20 mouse cellular contexts compared by ENCODE assay signal in genomic region chr12:40921988-40922387, GRCm38 (mm10).
DNase-seq lines count a peak whose midpoint lies in the region; ATAC-seq and TF ChIP-seq lines count a peak whose summit lies in the region.
"Had no signal": no experiment of that assay in that cellular context is flagged by ENCODE, and none has a peak within 500 bp of the region (broad histone marks: within the 10 kb centered on the region; RNA-seq: fewer than 3 reads in every experiment).

No protein-coding gene starts in this region.

- DNase-seq in liver, result peak; percentile 57
- no peak for DNase-seq in liver, embryonic 11.5 days (ENCODE audit: low spot score)
- no peak for DNase-seq in liver, embryonic 14.5 days (ENCODE audit: low read depth in 3 of 3, low spot score in 3 of 3)
- DNase-seq in liver, postnatal 0 days, result no peak
- DNase-seq in left cerebral cortex, postnatal 36 days (ENCODE audit: low spot score in 2 of 2), result no peak
- DNase-seq in left cerebral cortex, postnatal 4 days, result no peak
- DNase-seq: adrenal gland, adult 8-10 months; adrenal gland, postnatal 25 days; cerebellum, adult 18-20 months; cerebellum, adult 9-10 months; cerebellum, postnatal 14 days; forebrain, postnatal 0 days; gastrocnemius, adult 2 months; gastrocnemius, postnatal 14 days; heart, adult 11 months had no signal

- no peak overlapping the region for H3K4me2 ChIP-seq in liver, embryonic 11.5 days
- no peak overlapping the region for H3K4me2 ChIP-seq in liver, embryonic 14.5 days (ENCODE audit: low read depth)
- H3K4me2 ChIP-seq in liver, postnatal 0 days (ENCODE audit: low read depth, low read length), result no peak overlapping the region
- H3K4me2 ChIP-seq: heart, embryonic 11.5 days; hindbrain, embryonic 12.5 days had no signal

- H3K4me3 ChIP-seq in liver, embryonic 11.5 days (ENCODE audit: low read depth, low read length), result no peak overlapping the region
- no peak overlapping the region for H3K4me3 ChIP-seq in liver, embryonic 14.5 days (ENCODE audit: insufficient read depth in 1 of 2, low read depth in 2 of 2, low read length in 2 of 2)
- H3K4me3 ChIP-seq in liver, postnatal 0 days (ENCODE audit: low read depth, low read length), result no peak overlapping the region
- H3K4me3 ChIP-seq: gastrocnemius, adult 2 months; hindbrain, embryonic 12.5 days had no signal

- no peaks in the 10 kb centered on the region for H3K27me3 ChIP-seq in liver, embryonic 11.5 days (replicated peaks; ENCODE audit: control insufficient read depth, insufficient read depth, low read length)
- no peaks in the 10 kb centered on the region for H3K27me3 ChIP-seq in liver, embryonic 14.5 days (ENCODE audit: control insufficient read depth, insufficient read depth, low read length)
- H3K27me3 ChIP-seq in liver, postnatal 0 days (ENCODE audit: insufficient read depth, low read length), result no peaks in the 10 kb centered on the region
- H3K27me3 ChIP-seq: hindbrain, embryonic 12.5 days had no signal

- no peak overlapping the region for H3K9ac ChIP-seq in liver, embryonic 11.5 days (ENCODE audit: low read depth, low read length)
- no peak overlapping the region for H3K9ac ChIP-seq in liver, embryonic 14.5 days (replicated peaks)
- H3K9ac ChIP-seq in liver, postnatal 0 days (replicated peaks), result no peak overlapping the region
- H3K9ac ChIP-seq: forebrain, postnatal 0 days; hindbrain, embryonic 12.5 days had no signal

- intact Hi-C loops in left cerebral cortex, postnatal 36 days (cut with DNase I), result no loop called here
- intact Hi-C loops in left cerebral cortex, postnatal 4 days (cut with DNase I), result no loop called here

- no peaks in the 10 kb centered on the region for H3K36me3 ChIP-seq in liver, embryonic 11.5 days (ENCODE audit: control insufficient read depth, insufficient read depth, low read length)
- H3K36me3 ChIP-seq in liver, embryonic 14.5 days (replicated peaks; ENCODE audit: control insufficient read depth, insufficient read depth, low read depth), result no peaks in the 10 kb centered on the region
- H3K36me3 ChIP-seq in liver, postnatal 0 days (replicated peaks; ENCODE audit: insufficient read depth, low read length), result no peaks in the 10 kb centered on the region
- H3K36me3 ChIP-seq: hindbrain, embryonic 12.5 days had no signal

- peak; percentile 7; the same call in 1 of the 2 replicates for TF ChIP-seq EP300 in liver, embryonic 14.5 days (IDR thresholded peaks at IDR 0.05; ENCODE audit: low read depth)
- no peak for TF ChIP-seq EP300 in liver, postnatal 0 days (IDR thresholded peaks at IDR 0.05; ENCODE audit: low read depth)

- TF ChIP-seq CTCF in liver, embryonic 14.5 days (IDR thresholded peaks at IDR 0.05; ENCODE audit: low read depth), result no peak
- TF ChIP-seq CTCF in liver, postnatal 0 days (IDR thresholded peaks at IDR 0.05; ENCODE audit: low read depth), result no peak

- H3K27ac ChIP-seq in liver, embryonic 11.5 days (ENCODE audit: low read depth, low read length), result no peak overlapping the region
- H3K27ac ChIP-seq in liver, embryonic 14.5 days, result no peak overlapping the region
- H3K27ac ChIP-seq in liver, postnatal 0 days (ENCODE audit: low read depth), result no peak overlapping the region
- H3K27ac ChIP-seq: gastrocnemius, adult 2 months; hindbrain, embryonic 12.5 days had no signal

- ATAC-seq in liver, embryonic 11.5 days (replicated peaks; ENCODE audit: low FRiP score), result no peak
- peak; percentile 77 for ATAC-seq in liver, embryonic 14.5 days (ENCODE audit: insufficient read depth)
- peak; percentile 56 for ATAC-seq in liver, postnatal 0 days
- ATAC-seq: activated CD4-positive, CD25-positive, alpha-beta regulatory T cell, adult 4 months; forebrain, embryonic 14.5 days; forebrain, postnatal 0 days; hindbrain, embryonic 16.5 days had no signal

- WGBS in liver, embryonic 11.5 days, result 52% methylated on average over 1 of the region's 1 CpGs
- WGBS in liver, embryonic 14.5 days (ENCODE audit: insufficient replicate concordance), result 30% methylated on average over 1 of the region's 1 CpGs
- 69% methylated on average over 1 of the region's 1 CpGs for WGBS in liver, postnatal 0 days (ENCODE audit: insufficient replicate concordance)

- H3K9me3 ChIP-seq in liver, embryonic 11.5 days (ENCODE audit: control insufficient read depth, low read length), result no peaks in the 10 kb centered on the region
- no peaks in the 10 kb centered on the region for H3K9me3 ChIP-seq in liver, embryonic 14.5 days (ENCODE audit: control insufficient read depth, low read length)
- H3K9me3 ChIP-seq in liver, postnatal 0 days (ENCODE audit: low read length), result no peaks in the 10 kb centered on the region
- H3K9me3 ChIP-seq: hindbrain, embryonic 12.5 days had no signal

- no peaks in the 10 kb centered on the region for H3K4me1 ChIP-seq in liver, embryonic 11.5 days (replicated peaks; ENCODE audit: control insufficient read depth, insufficient read depth, low read length)
- peaks cover 2 to 14% of the 10 kb centered on the region in 2 experiments; a peak in 3 of 4 replicates for H3K4me1 ChIP-seq in liver, embryonic 14.5 days (replicated peaks; ENCODE audit: control insufficient read depth in 2 of 2, insufficient read depth in 2 of 2, low read length in 1 of 2)
- H3K4me1 ChIP-seq in liver, postnatal 0 days (ENCODE audit: insufficient read depth), result no peaks in the 10 kb centered on the region
- H3K4me1 ChIP-seq: hindbrain, embryonic 12.5 days had no signal
